Mouse (Mus musculus): ENCODE data around the gene Taok3.

Gene Taok3

DNA sequence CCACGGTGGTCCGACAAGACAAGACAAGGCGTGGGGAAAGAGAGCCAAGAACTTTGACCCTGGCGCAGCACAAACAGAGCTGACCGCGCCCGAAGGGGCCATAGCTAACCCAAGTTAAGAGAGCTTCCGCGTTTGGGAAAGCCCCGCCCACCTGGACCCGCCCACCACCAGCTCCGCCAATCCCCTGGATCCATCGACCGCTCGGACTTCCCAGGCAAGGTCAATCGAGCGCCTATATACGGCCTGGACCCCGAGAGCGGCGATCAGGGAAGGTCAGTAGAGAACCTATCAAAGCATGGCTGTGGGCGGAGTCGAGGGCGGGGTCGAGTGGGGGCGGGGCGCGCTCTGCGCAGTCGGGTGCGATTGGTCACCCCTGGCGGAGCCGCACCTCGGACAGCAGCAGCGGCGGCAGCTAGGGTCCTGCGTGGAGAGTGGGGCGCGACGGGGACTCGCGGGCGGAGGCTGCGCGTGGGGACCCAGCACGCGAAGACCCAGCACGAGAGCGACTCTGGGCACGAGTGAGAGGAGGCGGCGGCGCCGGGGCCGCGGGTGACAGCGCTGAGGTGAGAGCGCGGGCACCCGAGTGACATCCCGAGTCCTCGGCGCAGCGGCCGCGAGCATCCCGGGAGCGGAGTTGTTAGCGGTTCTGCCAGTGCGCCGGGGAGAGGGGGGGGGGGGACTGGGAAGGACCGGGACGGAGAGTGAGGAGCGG lies at the start of gene Taok3:
Gene Taok3 (plus strand): TSS at position 353 of the 712 bp plus-strand sequence.
- peak; percentile 97 for DNase-seq (ENCODE audit: low read depth, low spot score)

DNA sequence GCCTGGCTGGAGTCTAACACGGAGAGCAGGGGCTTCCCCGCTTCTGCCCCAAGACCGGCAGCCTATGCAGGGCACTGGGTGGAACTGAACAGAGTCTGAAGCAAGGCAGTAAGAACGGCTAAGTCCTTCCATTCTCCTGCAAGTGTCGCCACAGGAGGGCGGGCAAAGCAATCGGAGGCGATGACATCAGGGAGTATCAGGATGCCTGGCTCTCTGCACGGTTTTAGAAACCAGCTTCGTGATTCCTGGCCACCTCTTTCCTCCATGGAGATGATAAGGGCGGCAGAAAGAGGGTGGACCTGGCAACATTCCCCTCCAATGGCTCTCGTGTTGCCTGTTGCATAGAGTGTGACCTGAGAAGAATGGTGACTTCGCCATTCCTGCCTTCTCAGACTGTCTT lies 32.2 kb upstream of the Taok3 start:
- DNase-seq (ENCODE audit: low read depth, low spot score), result no peak

- no peak for DNase-seq (ENCODE audit: low read depth, low spot score)
Observed at GRCm38 (mm10) chr5:117089147-117089546, 30.8 kb upstream of the Taok3 start.

DNA sequence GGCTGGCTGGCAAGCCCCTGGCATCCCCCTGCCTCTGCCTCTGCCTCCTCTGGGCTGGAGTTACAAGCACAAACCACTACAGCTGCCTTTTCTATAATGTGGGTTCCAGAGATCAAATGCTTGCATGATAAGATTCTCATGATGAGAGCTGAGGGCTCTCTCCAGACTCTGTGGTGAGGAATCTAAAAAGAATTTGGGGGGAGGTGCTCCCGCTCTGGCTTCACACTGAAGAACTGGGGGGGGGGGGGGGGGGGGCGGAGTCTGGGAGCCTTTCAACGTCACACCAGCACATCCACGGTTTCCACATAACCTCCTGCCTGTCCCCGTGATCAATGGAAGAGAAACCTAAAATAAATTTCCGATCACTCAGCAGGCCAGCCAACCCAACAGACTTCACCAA lies 30.1 kb upstream of the Taok3 start:
- no peak for DNase-seq (ENCODE audit: low read depth, low spot score)

DNA sequence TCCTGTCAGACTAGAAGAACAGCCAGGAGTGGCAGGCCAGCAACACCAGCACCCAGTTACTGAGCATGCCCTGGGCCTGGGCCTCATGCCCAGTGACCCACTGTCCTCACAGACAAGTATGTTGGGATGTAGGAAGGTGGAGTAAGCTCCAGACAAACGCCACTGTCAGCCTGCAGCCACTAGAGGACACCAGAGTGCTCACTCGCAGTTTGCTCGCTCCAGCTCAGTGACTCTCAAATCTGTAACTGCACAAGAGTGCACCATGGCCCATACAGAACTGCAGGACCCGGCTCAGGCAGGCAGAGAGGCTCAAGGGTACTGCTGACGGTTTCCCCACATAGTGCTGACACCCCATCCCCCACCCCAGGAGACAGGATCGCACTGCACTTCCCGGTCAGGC lies 25.5 kb upstream of the Taok3 start:
- DNase-seq (ENCODE audit: low read depth, low spot score), result no peak

DNA sequence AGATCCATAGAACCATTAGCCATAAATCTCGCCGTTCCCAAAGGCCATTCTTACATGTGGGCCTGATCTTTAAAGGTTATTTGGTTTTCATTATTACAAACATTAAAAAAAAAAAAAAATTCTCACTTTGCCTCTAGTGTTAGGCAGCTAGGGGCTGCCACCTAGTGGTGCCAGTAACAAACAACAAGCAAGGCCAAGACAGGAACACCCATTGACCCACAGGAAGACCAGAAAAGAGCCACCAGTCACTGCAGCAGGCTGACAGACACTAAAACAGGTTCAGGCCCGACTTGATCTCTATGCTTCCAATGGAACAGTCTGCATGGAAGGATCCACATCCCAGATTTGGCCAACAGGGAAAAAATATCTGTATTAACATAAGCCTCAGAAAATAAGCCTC lies 23.2 kb upstream of the Taok3 start:
- no peak for DNase-seq (ENCODE audit: low read depth, low spot score)

DNA sequence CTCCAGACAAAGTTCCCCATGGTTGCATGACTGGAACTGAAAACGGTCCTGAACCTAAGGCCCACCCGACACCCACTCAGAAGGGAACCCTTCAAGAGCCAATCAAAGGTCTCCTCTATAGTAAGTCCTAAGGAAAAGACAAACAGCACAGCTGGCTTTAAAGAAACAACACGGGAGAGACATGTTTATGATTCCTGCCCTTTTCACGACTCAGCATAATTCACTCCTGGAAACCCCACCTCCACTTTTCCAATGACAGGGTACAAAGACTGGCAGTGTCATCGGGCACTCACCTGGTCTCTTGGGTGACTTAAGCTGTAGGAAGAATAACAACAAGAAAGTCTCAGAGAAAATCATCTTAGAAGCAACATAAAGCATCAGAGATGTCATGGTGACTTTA lies 20.9 kb upstream of the Taok3 start:
- DNase-seq (ENCODE audit: low read depth, low spot score), result no peak

DNA sequence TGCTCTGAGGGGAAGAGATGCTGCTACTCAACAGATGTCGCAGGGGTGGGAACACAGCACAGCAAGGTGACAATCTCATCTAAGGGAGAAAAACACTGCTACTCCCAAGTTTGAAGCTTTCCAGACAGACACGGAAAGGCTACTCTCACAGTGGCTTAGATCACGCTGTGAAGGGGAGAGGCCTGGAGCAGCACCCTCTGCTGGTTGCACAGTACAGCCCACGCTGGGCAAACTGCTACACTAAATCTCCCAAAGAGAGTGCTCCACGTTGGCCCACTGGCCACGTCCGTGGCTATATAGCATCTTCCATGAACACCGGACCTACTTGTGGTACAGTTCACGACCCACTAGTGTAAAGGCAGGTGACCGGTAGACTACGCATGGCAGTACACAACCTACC lies 20.2 kb upstream of the Taok3 start:
- DNase-seq (ENCODE audit: low read depth, low spot score), result no peak

GRCm38 (mm10) chr5:117103194-117103929 lies 16.6 kb upstream of the Taok3 start:
- no peak for DNase-seq (ENCODE audit: low read depth, low spot score)

- DNase-seq (ENCODE audit: low read depth, low spot score), result no peak
Observed at GRCm38 (mm10) chr5:117104329-117104728, 15.6 kb upstream of the Taok3 start.

- no peak for DNase-seq (ENCODE audit: low read depth, low spot score)
Observed at GRCm38 (mm10) chr5:117105761-117106160, 14.2 kb upstream of the Taok3 start.

GRCm38 (mm10) chr5:117108292-117108691 lies 11.6 kb upstream of the Taok3 start:
- DNase-seq (ENCODE audit: low read depth, low spot score), result no peak

- no peak for DNase-seq (ENCODE audit: low read depth, low spot score)
Observed at GRCm38 (mm10) chr5:117108731-117109130, 11.2 kb upstream of the Taok3 start.

GRCm38 (mm10) chr5:117109522-117109921 lies 10.4 kb upstream of the Taok3 start:
- DNase-seq (ENCODE audit: low read depth, low spot score), result no peak

DNA sequence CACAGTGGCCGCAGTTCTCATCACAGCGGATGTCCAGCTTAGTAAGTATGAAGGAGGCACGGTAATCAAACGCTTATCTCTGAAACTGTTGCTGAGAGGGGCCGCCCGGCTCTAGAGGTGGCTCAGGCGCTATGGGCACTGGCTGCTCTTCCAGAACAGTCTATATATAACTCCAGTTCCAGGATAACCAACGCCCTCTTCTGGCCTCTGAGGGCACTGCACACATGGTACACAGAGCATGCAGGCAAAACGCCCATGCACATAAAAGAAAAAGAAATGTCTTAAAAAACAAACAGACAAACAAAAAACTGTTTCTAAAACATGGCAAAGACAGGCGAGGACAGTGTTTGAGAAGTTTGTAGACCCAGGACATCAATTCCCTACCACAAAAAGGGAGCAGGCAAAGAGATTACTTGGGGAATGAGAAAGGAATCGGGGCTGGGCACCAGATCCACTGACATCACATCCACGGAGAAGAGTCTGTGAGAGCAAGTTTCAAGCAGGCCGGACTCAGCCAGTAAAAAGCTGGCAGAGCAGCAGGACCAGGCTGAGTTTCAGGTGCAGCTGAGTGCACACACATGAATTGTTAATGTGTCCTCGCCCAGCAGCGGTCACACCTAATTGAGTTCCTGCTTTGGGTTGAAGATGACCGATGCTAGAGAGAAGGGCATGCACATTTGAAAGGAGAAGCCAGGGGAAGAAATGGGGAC lies 8.7 kb upstream of the Taok3 start:
- no peak for DNase-seq (ENCODE audit: low read depth, low spot score)

DNA sequence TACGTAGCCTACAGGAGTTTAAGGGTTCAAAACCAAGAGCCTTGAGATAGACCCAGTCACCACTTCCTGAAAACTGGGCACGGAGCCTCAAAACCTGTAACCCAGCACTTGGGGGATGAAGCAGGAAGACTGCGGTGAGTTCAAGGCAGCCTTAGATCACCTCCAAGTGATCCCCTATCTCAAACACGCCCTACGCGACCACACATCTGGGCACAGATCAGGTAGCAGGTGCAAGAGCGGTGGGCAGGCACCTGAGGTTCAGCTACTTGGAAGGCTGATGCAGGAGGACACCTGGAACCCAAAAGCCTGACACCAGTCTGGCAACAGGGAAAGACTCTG lies 8.2 kb upstream of the Taok3 start:
- no peak for DNase-seq (ENCODE audit: low read depth, low spot score)

GRCm38 (mm10) chr5:117113330-117113729 lies 6.6 kb upstream of the Taok3 start:
- no peak for DNase-seq (ENCODE audit: low read depth, low spot score)

- DNase-seq (ENCODE audit: low read depth, low spot score), result no peak
Observed at GRCm38 (mm10) chr5:117114581-117115192, 5.2 kb upstream of the Taok3 start.

- no peak for DNase-seq (ENCODE audit: low read depth, low spot score)
Observed at GRCm38 (mm10) chr5:117115193-117115767, 4.6 kb upstream of the Taok3 start.

- peak; percentile 60 for DNase-seq (ENCODE audit: low read depth, low spot score)
Observed at GRCm38 (mm10) chr5:117115836-117116366, 4.0 kb upstream of the Taok3 start, which contains the start of gene Suds3. TSS of gene Suds3 (minus strand) at chr5:117116113.

GRCm38 (mm10) chr5:117116660-117117059 lies 3.3 kb upstream of the Taok3 start:
- DNase-seq (ENCODE audit: low read depth, low spot score), result no peak

DNA sequence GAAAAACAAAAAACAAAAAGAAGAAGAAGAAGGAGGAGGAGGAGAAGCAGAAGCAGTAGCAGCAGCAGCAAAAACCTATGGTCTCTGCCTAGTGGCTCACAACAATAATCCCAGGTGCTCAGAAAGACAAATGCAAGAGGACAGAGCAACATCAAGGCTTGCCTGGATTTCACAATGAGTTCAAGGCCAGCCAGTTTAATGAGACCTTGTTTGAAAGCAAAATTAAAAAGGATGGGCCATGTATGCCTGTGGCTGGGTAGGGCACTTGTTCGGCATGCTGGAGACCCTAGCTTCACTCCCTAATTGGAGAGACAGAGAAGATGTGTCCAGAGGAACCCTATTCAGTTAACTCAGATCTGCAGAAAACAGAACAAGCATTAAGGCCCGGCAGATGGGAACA lies 2.7 kb upstream of the Taok3 start:
- no peak for DNase-seq (ENCODE audit: low read depth, low spot score)
